Mouse (Mus musculus) neural tube, embryonic 14.5 days (tissue): ENCODE measurements around the gene Trim56. TPM values are rescaled to one million over a fixed set of nuclear protein-coding genes. Genes with fewer than 3 reads are reported as not detected.
A peak's percentile ranks its signal among the peaks of the same experiment; 100 is the strongest.

Experiments
- ATAC-seq: fragments of 200-750 bp; cut with Nextera tagmentation; 2 replicates; pipeline ENCODE4 v1.8.0; 2017; ENCODE audit warnings: low read depth, mild to moderate bottlenecking, moderate TSS enrichment, moderate library complexity
- H3K27ac ChIP-seq: fragments of 300-500 bp; sonication (generic); 2 replicates; pipeline ENCODE4 v1.5.1; 2014; ENCODE audit warnings: low read depth, mild to moderate bottlenecking, control low read depth, low read length, moderate library complexity, mixed read lengths
- H3K27me3 ChIP-seq: fragments of 300-500 bp; sonication (generic); 2 replicates; pipeline ENCODE4 v1.6.1; 2014; ENCODE audit warnings: low read length; ENCODE audit not compliant: control insufficient read depth, insufficient read depth
- H3K36me3 ChIP-seq: fragments of 300-500 bp; sonication (generic); 2 replicates; pipeline ENCODE4 v1.6.1; 2014; ENCODE audit warnings: low read length, mixed read lengths; ENCODE audit not compliant: control insufficient read depth, insufficient read depth
- H3K4me1 ChIP-seq: fragments of 300-500 bp; sonication (generic); 2 replicates; pipeline ENCODE4 v1.6.1; 2014; ENCODE audit warnings: low read length; ENCODE audit not compliant: control insufficient read depth, insufficient read depth
- H3K4me2 ChIP-seq: fragments of 300-500 bp; sonication (generic); 2 replicates; pipeline ENCODE4 v1.6.1; 2014; ENCODE audit warnings: mild to moderate bottlenecking, low read depth, low read length, control low read depth
- H3K4me3 ChIP-seq: fragments of 300-500 bp; sonication (generic); 2 replicates; pipeline ENCODE4 v1.5.1; 2014; ENCODE audit warnings: low read depth, low read length, control low read depth, mixed read lengths
- H3K9ac ChIP-seq: fragments of 300-500 bp; sonication (generic); replicated peaks from 2 replicates; pipeline ENCODE4 v1.6.1; 2014; ENCODE audit warnings: low read depth, mild to moderate bottlenecking, control low read depth, low read length, mixed read lengths
- H3K9me3 ChIP-seq: fragments of 300-500 bp; sonication (generic); 2 replicates; pipeline ENCODE4 v1.6.1; 2016; ENCODE audit warnings: low read length; ENCODE audit not compliant: control insufficient read depth
- WGBS: fragments of 180-500 bp; shearing (Covaris S2); extraction: QIAGEN DNeasy Blood & Tissue Kit; methylation state at CpG from one replicate; pipeline ENCODE4 v1.1.7; 2014; 5-methylcytosine and 5-hydroxymethylcytosine counted together
- polyA plus RNA-seq: library from polyadenylated mRNA; unstranded; fragments of >200 nt; fragmentation: Nextera tagmentation; extraction: Ambion mirVana; gene quantifications from 2 replicates; pipeline ENCODE4 v1.2.1, GENCODE M21; 2014

The Trim56 gene
- polyA plus RNA-seq, 1 experiment from 2014 or later, result 2.1 TPM

DNA sequence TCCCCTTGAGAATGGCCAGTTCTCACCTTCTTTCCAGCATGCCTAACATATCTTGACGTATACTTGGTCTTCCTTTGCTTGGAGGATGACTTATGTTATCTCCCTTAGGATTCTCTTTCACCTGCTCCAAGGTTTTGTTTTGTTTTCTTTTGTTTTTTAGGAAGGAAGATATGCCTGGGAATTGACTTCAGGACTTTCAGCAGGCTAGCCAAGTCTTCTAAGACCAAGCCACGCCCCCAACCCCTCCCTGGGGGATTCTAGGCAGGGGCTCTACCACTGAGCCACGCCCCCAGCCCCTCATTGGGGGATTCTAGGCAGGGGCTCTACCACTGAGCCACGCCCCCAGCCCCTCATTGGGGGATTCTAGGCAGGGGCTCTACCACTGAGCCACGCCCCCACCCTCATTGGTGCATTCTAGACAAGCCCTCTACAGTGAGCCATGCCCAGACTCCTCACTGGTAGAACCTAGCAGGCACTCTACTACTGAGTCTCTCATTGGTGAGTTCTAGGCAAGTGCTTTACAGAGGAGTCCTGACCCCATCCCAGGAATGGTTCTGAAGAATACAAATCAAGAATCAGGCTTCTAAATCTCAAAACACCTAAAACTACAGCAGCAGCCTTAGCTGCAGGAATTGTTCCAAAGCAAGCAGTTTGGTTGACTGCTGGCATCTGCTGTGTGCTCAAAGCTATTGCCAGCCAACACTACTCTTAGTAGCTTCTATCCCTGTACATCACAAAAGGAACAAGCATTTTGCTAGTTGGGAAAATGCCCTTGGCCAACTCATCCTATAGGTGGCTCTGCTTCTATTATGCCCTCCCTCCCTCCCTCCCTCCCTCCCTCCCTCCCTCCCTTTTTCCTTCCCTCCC, 4.2 kb downstream of the Trim56 start:
- WGBS, result 81% methylated on average over 5 of the region's 5 CpGs
- no peak overlapping the region for H3K4me2 ChIP-seq

GRCm38 (mm10) chr5:137110863-137111262, 5.1 kb downstream of the Trim56 start:
- Histone ChIP-seq H3K9me3 (no peaks in the 10 kb centered on the region), H3K4me3 (no peak overlapping the region), H3K36me3 (no peaks in the 10 kb centered on the region), H3K4me1 (no peaks in the 10 kb centered on the region), H3K27ac (no peak overlapping the region), H3K9ac (no peak overlapping the region), H3K27me3 (no peaks in the 10 kb centered on the region), H3K4me2 (no peak overlapping the region)
- ATAC-seq, result no peak
- 96% methylated on average over 12 of the region's 12 CpGs for WGBS

More for the DNA sequence above, 4.2 kb downstream of the Trim56 start:
- Histone ChIP-seq H3K4me3 (no peak overlapping the region), H3K4me1 (no peaks in the 10 kb centered on the region), H3K27me3 (no peaks in the 10 kb centered on the region), H3K36me3 (no peaks in the 10 kb centered on the region), H3K9me3 (no peaks in the 10 kb centered on the region), H3K27ac (no peak overlapping the region), H3K9ac (no peak overlapping the region)
- no peak for ATAC-seq

DNA sequence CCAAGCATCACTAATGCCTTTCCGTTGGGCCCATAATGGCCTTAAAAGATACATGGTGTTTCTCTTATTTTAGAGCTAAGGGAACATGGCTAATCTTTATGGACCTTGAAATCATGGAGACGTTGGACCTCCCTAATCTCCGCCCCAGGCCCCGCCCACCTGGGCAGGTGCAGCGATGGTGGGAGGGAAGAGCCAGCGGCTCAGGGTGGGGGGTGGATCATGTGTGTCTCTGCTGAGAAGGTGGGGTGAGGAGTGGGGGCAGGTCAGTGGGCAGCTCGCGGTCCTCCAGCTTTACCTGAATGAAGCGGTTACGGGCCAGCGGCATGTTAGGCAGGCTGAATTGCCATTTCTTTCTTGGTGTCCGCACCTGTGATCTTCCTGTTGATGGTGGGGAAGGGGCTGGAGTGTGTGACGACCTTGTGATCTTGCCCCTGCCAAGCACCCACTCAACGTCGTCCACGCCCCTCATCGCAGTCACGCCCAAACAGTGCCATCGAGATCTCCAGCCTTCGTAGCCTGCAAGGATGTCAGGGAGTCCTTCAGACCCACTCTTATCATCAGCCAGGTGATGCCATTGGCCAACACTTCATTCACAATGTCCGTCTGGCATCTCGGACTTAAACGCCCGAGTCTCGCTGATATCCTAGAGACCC, 5.9 kb downstream of the Trim56 start:
- H3K36me3 ChIP-seq, result no peaks in the 10 kb centered on the region
- H3K4me2 ChIP-seq, result no peak overlapping the region
- 63% methylated on average over 25 of the region's 25 CpGs for WGBS
- H3K4me1 ChIP-seq, result no peaks in the 10 kb centered on the region
- H3K9me3 ChIP-seq, result no peaks in the 10 kb centered on the region
- H3K27ac ChIP-seq, result no peak overlapping the region
- H3K27me3 ChIP-seq, result no peaks in the 10 kb centered on the region
- ATAC-seq, result no peak
- H3K9ac ChIP-seq, result no peak overlapping the region
- H3K4me3 ChIP-seq, result no peak overlapping the region

- Histone ChIP-seq H3K9me3 (no peaks in the 10 kb centered on the region), H3K4me1 (no peaks in the 10 kb centered on the region), H3K27ac (no peak overlapping the region), H3K27me3 (no peaks in the 10 kb centered on the region), H3K4me2 (no peak overlapping the region), H3K9ac (no peak overlapping the region), H3K36me3 (no peaks in the 10 kb centered on the region), H3K4me3 (no peak overlapping the region)
- no peak for ATAC-seq
- WGBS, result 61% methylated on average over 6 of the region's 6 CpGs
Observed at GRCm38 (mm10) chr5:137108111-137108510, 7.9 kb downstream of the Trim56 start.

- ATAC-seq, result no peak
- H3K4me3 ChIP-seq, result no peak overlapping the region
- WGBS, result 83% methylated on average over 8 of the region's 8 CpGs
Observed at GRCm38 (mm10) chr5:137107670-137108069, 8.3 kb downstream of the Trim56 start.

DNA sequence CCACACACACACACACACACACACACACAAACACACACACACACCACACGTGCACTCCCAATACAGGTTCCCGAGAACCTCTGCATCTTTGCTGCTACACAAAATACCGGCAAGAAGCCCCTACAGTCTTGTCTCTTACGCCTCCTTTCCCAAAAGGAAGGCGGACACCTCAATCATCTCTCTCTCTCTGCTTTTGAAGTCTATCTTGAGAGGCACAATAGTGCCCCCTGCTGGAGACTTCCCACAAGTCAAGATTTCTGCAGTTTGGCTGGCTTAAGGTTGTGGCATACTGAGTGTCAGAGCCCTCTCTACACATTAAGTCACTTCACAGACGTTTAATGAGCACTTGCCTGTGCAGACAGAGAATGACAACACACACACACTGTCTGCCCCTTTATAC, 9.0 kb downstream of the Trim56 start:
- no peak overlapping the region for H3K9ac ChIP-seq
- no peaks in the 10 kb centered on the region for H3K9me3 ChIP-seq
- H3K4me2 ChIP-seq, result peak overlapping the region; percentile 12; the same call in 1 of the 2 replicates
- 12% methylated on average over 6 of the region's 6 CpGs for WGBS
- ATAC-seq, result no peak
- no peaks in the 10 kb centered on the region for H3K4me1 ChIP-seq
- H3K27me3 ChIP-seq, result no peaks in the 10 kb centered on the region
- no peaks in the 10 kb centered on the region for H3K36me3 ChIP-seq
- no peak overlapping the region for H3K27ac ChIP-seq
- H3K4me3 ChIP-seq, result no peak overlapping the region

More at GRCm38 (mm10) chr5:137107670-137108069, 8.3 kb downstream of the Trim56 start:
- no peaks in the 10 kb centered on the region for H3K9me3 ChIP-seq
- H3K4me2 ChIP-seq, result no peak overlapping the region
- H3K4me1 ChIP-seq, result no peaks in the 10 kb centered on the region
- no peak overlapping the region for H3K9ac ChIP-seq
- no peaks in the 10 kb centered on the region for H3K27me3 ChIP-seq
- no peaks in the 10 kb centered on the region for H3K36me3 ChIP-seq
- no peak overlapping the region for H3K27ac ChIP-seq

GRCm38 (mm10) chr5:137106434-137106833, 9.6 kb downstream of the Trim56 start:
- Histone ChIP-seq H3K4me1 (no peaks in the 10 kb centered on the region), H3K9me3 (no peaks in the 10 kb centered on the region), H3K4me2 (no peak overlapping the region), H3K9ac (no peak overlapping the region), H3K4me3 (no peak overlapping the region), H3K36me3 (no peaks in the 10 kb centered on the region), H3K27ac (no peak overlapping the region), H3K27me3 (no peaks in the 10 kb centered on the region)
- 81% methylated on average over 4 of the region's 4 CpGs for WGBS
- no peak for ATAC-seq

- H3K9ac ChIP-seq, result no peak overlapping the region
Observed at GRCm38 (mm10) chr5:137103969-137104368, 12.0 kb downstream of the Trim56 start.

More at GRCm38 (mm10) chr5:137103969-137104368, 12.0 kb downstream of the Trim56 start:
- ATAC-seq, result no peak
- Histone ChIP-seq H3K4me2 (no peak overlapping the region), H3K4me3 (no peak overlapping the region), H3K27ac (no peak overlapping the region), H3K36me3 (no peaks in the 10 kb centered on the region), H3K9me3 (no peaks in the 10 kb centered on the region), H3K27me3 (no peaks in the 10 kb centered on the region), H3K4me1 (no peaks in the 10 kb centered on the region)
- WGBS, result 90% methylated on average over 2 of the region's 2 CpGs
